Mouse (Mus musculus) mammary gland, adult 2 months (tissue): ENCODE data around the gene Arl4d. TPM values are rescaled to one million over a fixed set of nuclear protein-coding genes. Genes with fewer than 3 reads are reported as not detected.

Source experiments
- polyA plus RNA-seq: library from polyadenylated mRNA; depleted of rRNA; stranded (reverse); fragments of >200 nt; gene quantifications from 2 replicates; pipeline ENCODE4 v1.2.3, GENCODE M21; 2012; ENCODE audit warnings: low replicate concordance; rRNA removed

The Arl4d gene
- 7.7 and 8.1 TPM in 2 replicates for polyA plus RNA-seq

DNA sequence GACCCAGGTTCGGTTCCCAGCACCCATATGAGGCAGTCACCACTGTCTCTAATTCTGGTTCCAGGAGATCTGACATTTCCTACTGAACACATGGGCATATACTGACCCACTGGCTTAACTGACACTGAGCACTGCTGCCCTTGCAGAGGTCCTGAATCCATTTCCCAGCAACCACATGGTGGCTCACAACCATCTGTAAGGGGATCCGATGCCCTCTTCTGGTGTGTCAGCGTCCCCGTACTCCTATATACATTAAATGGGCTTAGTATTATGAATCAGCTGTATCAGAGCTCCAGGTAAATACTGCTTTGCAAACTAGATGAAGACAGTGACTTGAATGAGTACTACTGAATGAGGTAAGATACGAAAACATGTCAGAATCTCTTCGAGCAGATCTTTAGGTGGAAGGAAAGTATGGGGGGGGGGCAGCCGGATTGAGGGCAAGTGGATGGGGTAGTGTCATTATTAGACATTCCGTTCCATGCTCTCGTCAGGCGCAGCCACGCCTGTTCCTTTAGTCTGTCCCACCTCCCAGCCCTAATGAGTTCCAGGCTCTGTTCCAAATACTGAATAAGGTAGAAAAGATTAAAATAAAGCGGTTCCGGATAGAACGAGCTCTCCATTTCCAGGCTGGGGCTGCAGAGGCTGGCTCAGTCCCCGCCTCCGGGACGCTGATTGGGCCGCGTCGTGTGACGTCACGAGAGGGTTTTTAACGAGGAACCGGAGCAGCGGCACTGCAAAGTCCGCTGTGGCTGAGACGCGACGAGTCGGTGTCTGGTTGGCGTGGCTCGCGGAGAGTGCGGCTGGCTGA is at the start of gene Arl4d:
Arl4d (plus strand) TSS at position 717 of the 811 bp plus-strand sequence.

DNA sequence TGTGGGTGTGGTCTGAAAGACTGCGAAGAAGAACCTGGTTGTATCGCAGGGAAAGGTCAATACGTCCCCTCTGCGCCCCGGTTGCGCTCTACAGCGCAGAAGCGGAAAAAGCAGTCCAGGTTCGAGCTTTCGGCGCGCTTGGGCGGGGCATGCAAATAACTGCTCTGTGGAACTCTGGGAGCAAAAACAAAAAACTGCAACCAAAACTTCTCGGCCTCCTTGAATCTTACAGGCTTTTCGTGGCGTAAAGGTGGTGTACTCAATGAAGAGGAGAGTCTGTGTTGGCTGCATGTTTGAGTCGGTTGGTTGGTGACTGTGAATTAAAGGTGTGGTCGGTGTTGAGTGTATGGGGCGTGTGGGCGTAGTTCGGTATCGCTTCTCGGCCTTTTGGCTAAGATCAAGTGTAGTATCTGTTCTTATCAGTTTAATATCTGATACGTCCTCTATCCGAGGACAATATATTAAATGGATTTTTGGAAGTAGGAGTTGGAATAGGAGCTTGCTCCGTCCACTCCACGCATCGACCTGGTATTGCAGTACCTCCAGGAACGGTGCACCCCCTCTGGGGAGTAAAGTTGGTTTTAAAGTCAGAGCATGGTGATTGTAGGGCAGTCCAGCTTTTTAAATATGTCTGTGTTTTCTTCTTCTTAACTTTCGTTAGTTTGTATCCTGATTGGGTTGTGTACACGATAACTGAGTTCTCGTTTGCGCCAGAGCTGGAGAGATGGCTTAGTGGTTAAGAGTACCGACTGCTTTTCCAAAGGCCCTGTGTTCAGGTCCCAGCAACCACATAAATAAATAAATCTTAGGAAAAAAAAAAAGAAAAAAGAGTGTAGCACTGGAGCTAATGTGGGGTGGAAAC is 38.1 kb upstream of the Arl4d start, which contains the start of gene Rdm1:
Rdm1 (plus strand) TSS at position 201 of the 862 bp plus-strand sequence.

Other genes starting within 250 kb of the Arl4d start
- 22.4 and 22.6 TPM in 2 replicates for gene Aarsd1, start 247.9 kb upstream of the Arl4d start, polyA plus RNA-seq
- 0.46 TPM in 1 of 2 replicates, not detected in the other for gene Gm27029, start 240.7 kb upstream of the Arl4d start, polyA plus RNA-seq
- gene Rundc1, start 240.5 kb upstream of the Arl4d start, polyA plus RNA-seq = 24.9 and 25.1 TPM in 2 replicates
- gene Ptges3l, start 240.2 kb upstream of the Arl4d start, polyA plus RNA-seq = 3.4 and 15.5 TPM in 2 replicates
- gene Rpl27, start 223.2 kb upstream of the Arl4d start, polyA plus RNA-seq = 285 and 417 TPM in 2 replicates
- gene Ifi35, start 217.1 kb upstream of the Arl4d start, polyA plus RNA-seq = 48.5 and 57.7 TPM in 2 replicates
- 9.3 and 10.1 TPM in 2 replicates for gene Rnd2, start 200.5 kb upstream of the Arl4d start, polyA plus RNA-seq
- gene Vat1, start 199.3 kb upstream of the Arl4d start, polyA plus RNA-seq = 137 and 204 TPM in 2 replicates
- 0.37 and 0.60 TPM in 2 replicates for gene Brca1, start 113.6 kb upstream of the Arl4d start, polyA plus RNA-seq
- 98.5 and 134 TPM in 2 replicates for gene Nbr1, start 113.4 kb upstream of the Arl4d start, polyA plus RNA-seq
- 72.0 and 133 TPM in 2 replicates for gene Tmem106a, start 83.3 kb upstream of the Arl4d start, polyA plus RNA-seq
- gene Gm11634, start 66.3 kb upstream of the Arl4d start, polyA plus RNA-seq = not detected in 2 replicates
- 21.4 and 37.1 TPM in 2 replicates for gene Rdm1, start 38.3 kb upstream of the Arl4d start, polyA plus RNA-seq
- gene Dhx8, start 67.4 kb downstream of the Arl4d start, polyA plus RNA-seq = 10.8 and 14.0 TPM in 2 replicates
- gene Etv4, start 119.8 kb downstream of the Arl4d start, polyA plus RNA-seq = 6.8 and 8.5 TPM in 2 replicates
- gene Meox1, start 228.8 kb downstream of the Arl4d start, polyA plus RNA-seq = 5.5 and 7.7 TPM in 2 replicates